Mouse (Mus musculus) kidney, embryonic 16.5 days (tissue): ENCODE data around the gene Ffar2. TPM values are rescaled to one million over a fixed set of nuclear protein-coding genes. Genes with fewer than 3 reads are reported as not detected.
A peak's percentile ranks its signal among the peaks of the same experiment; 100 is the strongest.
"Not testable (repeated sequence)": the region's sequence is repeated elsewhere in the genome, so short reads cannot be mapped to it uniquely, and the experiment has no call there.

ENCODE experiments used
- ATAC-seq: fragments of 200-750 bp; cut with Nextera tagmentation; 2 replicates; pipeline ENCODE4 v1.8.0; 2017; ENCODE audit warnings: moderate TSS enrichment; ENCODE audit not compliant: low FRiP score, low TSS enrichment
- H3K27ac ChIP-seq: fragments of 300-500 bp; sonication (generic); 2 replicates; pipeline ENCODE4 v1.5.1; 2014; ENCODE audit warnings: low read length
- H3K27me3 ChIP-seq: fragments of 300-500 bp; sonication (generic); 2 replicates; pipeline ENCODE4 v1.6.1; 2014; ENCODE audit warnings: low read length, control low read depth, mixed read lengths; ENCODE audit not compliant: insufficient read depth
- H3K36me3 ChIP-seq: fragments of 300-500 bp; sonication (generic); 2 replicates; pipeline ENCODE4 v1.6.1; 2014; ENCODE audit warnings: low read length, control low read depth, mixed read lengths; ENCODE audit not compliant: insufficient read depth
- H3K4me1 ChIP-seq: fragments of 300-500 bp; sonication (generic); 2 replicates; pipeline ENCODE4 v1.6.1; 2014; ENCODE audit warnings: low read length, control low read depth, mixed read lengths; ENCODE audit not compliant: insufficient read depth
- H3K4me2 ChIP-seq: fragments of 300-500 bp; sonication (generic); replicated peaks from 2 replicates; pipeline ENCODE4 v1.6.1; 2014; ENCODE audit warnings: low read depth, low read length
- H3K4me3 ChIP-seq: fragments of 300-500 bp; sonication (generic); 2 replicates; pipeline ENCODE4 v1.5.1; 2014; ENCODE audit warnings: mild to moderate bottlenecking, low read length
- H3K9ac ChIP-seq: fragments of 300-500 bp; sonication (generic); replicated peaks from 2 replicates; pipeline ENCODE4 v1.6.1; 2014; ENCODE audit warnings: low read length
- H3K9me3 ChIP-seq: fragments of 300-500 bp; sonication (generic); 2 replicates; pipeline ENCODE4 v1.6.1; 2016; ENCODE audit warnings: low read length, control low read depth
- WGBS: fragments of 180-500 bp; shearing (Covaris S2); extraction: QIAGEN DNeasy Blood & Tissue Kit; methylation state at CpG from one replicate; pipeline ENCODE4 v1.1.7; 2014; 5-methylcytosine and 5-hydroxymethylcytosine counted together
- polyA plus RNA-seq: library from polyadenylated mRNA; unstranded; fragments of >200 nt; fragmentation: Nextera tagmentation; extraction: Ambion mirVana; gene quantifications from 2 replicates; pipeline ENCODE4 v1.2.1, GENCODE M21; 2015

Gene Ffar2
- polyA plus RNA-seq, 1 experiment from 2014 or later = 0.30 TPM

DNA sequence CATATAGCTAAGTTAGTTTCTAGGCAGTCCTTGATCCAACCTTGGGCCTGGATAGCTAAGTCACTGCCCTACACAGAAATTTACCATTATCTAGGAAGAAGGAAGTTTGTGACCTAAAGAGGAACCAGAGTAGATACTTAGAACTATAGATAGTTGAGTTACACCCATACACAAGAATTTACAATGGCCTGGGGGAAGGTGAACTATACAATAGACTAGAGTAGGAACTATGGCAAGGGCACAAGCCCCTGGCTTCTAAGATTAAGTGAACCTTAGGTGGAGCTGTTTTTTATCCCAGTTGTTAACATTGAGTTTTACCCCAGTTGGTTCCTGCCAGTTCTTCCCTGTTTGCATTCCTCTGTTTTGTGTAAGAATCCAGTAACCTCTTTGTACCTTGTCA, 5.3 kb upstream of the Ffar2 start:
- not testable (repeated sequence) for H3K4me1 ChIP-seq, H3K4me2 ChIP-seq, ATAC-seq, H3K4me3 ChIP-seq, H3K27ac ChIP-seq, H3K27me3 ChIP-seq, H3K9ac ChIP-seq, H3K36me3 ChIP-seq, H3K9me3 ChIP-seq

DNA sequence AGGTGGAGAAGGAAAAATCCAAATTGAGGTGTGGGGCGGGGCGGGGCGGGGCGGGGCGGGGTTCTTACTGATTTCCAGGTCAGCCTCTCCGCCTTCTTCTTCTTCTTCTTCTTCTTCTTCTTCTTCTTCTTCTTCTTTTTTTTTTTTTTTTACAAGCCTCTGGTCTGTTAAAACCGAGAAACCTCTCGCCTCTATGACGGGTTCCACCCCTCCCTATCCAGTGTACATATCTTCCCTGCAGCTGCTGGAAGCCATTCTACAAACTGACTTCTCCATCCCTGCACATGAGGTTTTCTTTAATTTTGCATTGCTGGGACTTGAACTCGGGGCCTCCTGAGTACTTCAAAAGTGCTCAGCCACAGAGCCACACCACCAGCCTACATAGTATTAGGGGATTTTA, 3.1 kb upstream of the Ffar2 start:
- 94% methylated on average over 10 of the region's 10 CpGs for WGBS
- H3K4me1 ChIP-seq = no peaks in the 10 kb centered on the region
- ATAC-seq = no peak
- no peak overlapping the region for H3K4me2 ChIP-seq
- no peaks in the 10 kb centered on the region for H3K9me3 ChIP-seq
- H3K36me3 ChIP-seq = no peaks in the 10 kb centered on the region
- H3K4me3 ChIP-seq = no peak overlapping the region
- no peaks in the 10 kb centered on the region for H3K27me3 ChIP-seq
- H3K9ac ChIP-seq = no peak overlapping the region
- no peak overlapping the region for H3K27ac ChIP-seq

- H3K36me3 ChIP-seq = no peaks in the 10 kb centered on the region
- H3K9me3 ChIP-seq = no peaks in the 10 kb centered on the region
- H3K4me1 ChIP-seq = peaks cover 3% of the 10 kb centered on the region
- no peak for ATAC-seq
- 89% methylated on average over 3 of the region's 3 CpGs for WGBS
- H3K27me3 ChIP-seq = no peaks in the 10 kb centered on the region
- H3K27ac ChIP-seq = no peak overlapping the region
- H3K4me2 ChIP-seq = no peak overlapping the region
- H3K9ac ChIP-seq = no peak overlapping the region
- no peak overlapping the region for H3K4me3 ChIP-seq
Measured at GRCm38 (mm10) chr7:30824306-30824705, 731 bp upstream of the Ffar2 start.

DNA sequence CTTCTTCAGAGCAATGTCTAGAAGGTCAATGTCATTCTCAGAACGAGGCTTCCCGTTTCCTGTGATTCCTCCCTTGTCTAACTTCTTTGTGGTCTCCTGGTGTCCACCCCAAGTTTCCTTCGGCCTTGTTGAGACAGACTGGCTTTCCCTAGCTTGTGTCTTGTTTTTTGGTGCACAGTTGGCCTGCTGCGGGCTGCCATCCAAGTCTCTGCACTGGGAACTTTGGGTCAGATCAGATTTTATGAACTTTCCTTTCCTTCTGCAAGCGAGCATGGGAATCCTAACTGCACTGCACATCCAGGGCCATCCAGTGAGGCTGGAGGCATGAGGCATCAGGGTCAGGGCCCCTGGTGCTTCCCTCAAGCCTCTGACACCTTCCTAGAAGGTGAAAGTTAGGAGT, 2.0 kb downstream of the Ffar2 start:
- no peak; the same call in 1 of the 2 replicates for ATAC-seq
- no peak overlapping the region for H3K4me3 ChIP-seq
- H3K9ac ChIP-seq = no peak overlapping the region
- peaks cover 3% of the 10 kb centered on the region for H3K4me1 ChIP-seq
- H3K4me2 ChIP-seq = no peak overlapping the region
- no peak overlapping the region for H3K27ac ChIP-seq
- no peaks in the 10 kb centered on the region for H3K9me3 ChIP-seq
- H3K27me3 ChIP-seq = no peaks in the 10 kb centered on the region
- 41% methylated on average over 5 of the region's 5 CpGs for WGBS
- no peaks in the 10 kb centered on the region for H3K36me3 ChIP-seq

- H3K9ac ChIP-seq = no peak overlapping the region
- WGBS = 26% methylated on average over 7 of the region's 7 CpGs
Measured at GRCm38 (mm10) chr7:30820854-30821445, 2.6 kb downstream of the Ffar2 start.

DNA sequence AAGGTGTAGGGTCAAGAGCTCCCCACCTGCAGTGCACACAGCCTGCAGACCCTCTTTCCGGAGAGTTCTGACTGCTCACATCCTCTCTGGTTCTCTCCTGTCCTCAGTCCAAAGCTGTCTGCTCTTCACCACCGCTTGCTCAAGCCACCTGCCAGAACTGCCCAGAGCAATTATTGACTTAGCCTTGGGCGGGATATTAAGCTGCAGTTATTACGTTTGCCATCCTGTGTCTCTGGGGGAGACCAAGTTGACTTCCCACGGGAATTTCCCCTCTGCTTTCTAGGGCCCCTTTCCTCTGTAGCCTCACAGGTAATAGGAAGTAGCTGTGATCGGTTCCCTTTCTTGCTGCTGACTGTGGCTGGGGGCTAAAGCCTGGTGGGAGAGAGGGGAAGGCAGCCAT, 3.4 kb downstream of the Ffar2 start:
- no peak overlapping the region for H3K9ac ChIP-seq
- 56% methylated on average over 6 of the region's 6 CpGs for WGBS
- no peaks in the 10 kb centered on the region for H3K36me3 ChIP-seq
- H3K27me3 ChIP-seq = no peaks in the 10 kb centered on the region
- H3K4me2 ChIP-seq = no peak overlapping the region
- H3K27ac ChIP-seq = no peak overlapping the region
- H3K4me3 ChIP-seq = no peak overlapping the region
- peaks cover 3% of the 10 kb centered on the region for H3K4me1 ChIP-seq
- no peaks in the 10 kb centered on the region for H3K9me3 ChIP-seq
- no peak for ATAC-seq

More at GRCm38 (mm10) chr7:30820854-30821445, 2.6 kb downstream of the Ffar2 start:
- H3K27ac ChIP-seq = no peak overlapping the region
- ATAC-seq = peak; percentile 31; the same call in 1 of the 2 replicates
- no peaks in the 10 kb centered on the region for H3K36me3 ChIP-seq
- no peak overlapping the region for H3K4me3 ChIP-seq
- no peaks in the 10 kb centered on the region for H3K9me3 ChIP-seq
- H3K4me1 ChIP-seq = peaks cover 3% of the 10 kb centered on the region
- H3K27me3 ChIP-seq = no peaks in the 10 kb centered on the region
- H3K4me2 ChIP-seq = no peak overlapping the region

- H3K9ac ChIP-seq = no peak overlapping the region
- peak overlapping the region; percentile 46; the same call in 1 of the 2 replicates for H3K27ac ChIP-seq
- H3K36me3 ChIP-seq = no peaks in the 10 kb centered on the region
- no peak overlapping the region for H3K4me3 ChIP-seq
- ATAC-seq = no peak
- 76% methylated on average over 6 of the region's 6 CpGs for WGBS
- no peak overlapping the region for H3K4me2 ChIP-seq
- H3K9me3 ChIP-seq = peaks cover 6% of the 10 kb centered on the region; the same call in 1 of the 2 replicates
- H3K4me1 ChIP-seq = peaks cover 10% of the 10 kb centered on the region; the same call in 1 of the 2 replicates
- no peaks in the 10 kb centered on the region for H3K27me3 ChIP-seq
Measured at GRCm38 (mm10) chr7:30812291-30812807, 11.2 kb downstream of the Ffar2 start.

DNA sequence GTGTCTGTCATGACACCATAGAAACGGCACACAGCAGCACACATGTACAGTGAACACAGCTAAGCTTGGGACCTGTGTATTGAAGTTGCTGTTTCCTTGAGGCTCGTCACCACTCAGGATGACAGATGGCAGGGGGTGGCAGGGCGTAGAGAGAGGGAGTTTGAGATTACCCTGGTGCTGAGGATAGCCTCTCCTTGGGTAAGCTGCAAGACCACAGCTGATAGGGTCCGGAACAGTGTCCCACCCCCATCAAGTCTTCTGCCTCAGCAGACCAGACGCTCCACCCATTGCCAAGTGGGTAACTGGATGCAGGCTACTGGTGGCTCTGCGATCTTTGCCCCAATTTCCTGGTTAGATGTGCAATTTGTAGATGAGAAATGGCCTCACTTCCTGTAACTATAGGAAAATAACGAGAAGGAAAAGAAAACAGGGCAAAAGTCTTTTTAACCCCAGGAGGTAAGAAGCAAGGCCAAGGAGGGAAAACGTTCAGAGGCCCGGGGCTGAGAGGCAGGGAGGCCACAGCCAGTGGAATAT, 11.8 kb downstream of the Ffar2 start:
- no peaks in the 10 kb centered on the region for H3K27me3 ChIP-seq
- peaks cover 10% of the 10 kb centered on the region; the same call in 1 of the 2 replicates for H3K4me1 ChIP-seq
- no peak overlapping the region for H3K4me2 ChIP-seq
- H3K9ac ChIP-seq = no peak overlapping the region
- 46% methylated on average over 9 of the region's 9 CpGs for WGBS
- no peaks in the 10 kb centered on the region for H3K36me3 ChIP-seq
- peaks cover 6% of the 10 kb centered on the region; the same call in 1 of the 2 replicates for H3K9me3 ChIP-seq
- H3K27ac ChIP-seq = peak overlapping the region; percentile 46; the same call in 1 of the 2 replicates
- 0 out of 2 replicates have a peak, but pooled peaks have one; percentile 19 for ATAC-seq
- H3K4me3 ChIP-seq = no peak overlapping the region

DNA sequence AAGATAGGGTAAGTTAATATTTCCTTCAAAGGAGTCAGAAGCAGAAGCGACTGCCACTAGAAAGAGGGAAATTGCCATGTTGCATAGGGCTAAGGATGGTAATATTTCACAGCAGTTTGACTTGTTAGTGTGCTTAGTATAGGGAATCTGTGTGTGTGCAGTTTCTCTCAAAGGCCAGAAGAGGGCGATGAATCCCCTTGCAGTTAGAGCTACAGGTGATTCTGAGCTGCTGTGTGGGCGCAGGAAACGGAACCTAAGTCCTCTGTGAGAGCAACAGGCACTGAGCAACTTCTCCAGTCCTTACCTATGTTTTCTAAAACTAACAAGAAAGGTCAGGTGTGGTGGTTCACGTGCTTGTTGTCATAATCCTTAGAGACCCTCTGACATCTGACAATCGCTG, 13.3 kb downstream of the Ffar2 start:
- Histone ChIP-seq H3K36me3 (no peaks in the 10 kb centered on the region), H3K27me3 (no peaks in the 10 kb centered on the region), H3K4me1 (peaks cover 10% of the 10 kb centered on the region; the same call in 1 of the 2 replicates), H3K27ac (no peak overlapping the region), H3K4me3 (no peak overlapping the region), H3K9ac (no peak overlapping the region), H3K9me3 (peaks cover 6% of the 10 kb centered on the region; the same call in 1 of the 2 replicates), H3K4me2 (no peak overlapping the region)
- ATAC-seq = no peak
- WGBS = 54% methylated on average over 6 of the region's 6 CpGs

DNA sequence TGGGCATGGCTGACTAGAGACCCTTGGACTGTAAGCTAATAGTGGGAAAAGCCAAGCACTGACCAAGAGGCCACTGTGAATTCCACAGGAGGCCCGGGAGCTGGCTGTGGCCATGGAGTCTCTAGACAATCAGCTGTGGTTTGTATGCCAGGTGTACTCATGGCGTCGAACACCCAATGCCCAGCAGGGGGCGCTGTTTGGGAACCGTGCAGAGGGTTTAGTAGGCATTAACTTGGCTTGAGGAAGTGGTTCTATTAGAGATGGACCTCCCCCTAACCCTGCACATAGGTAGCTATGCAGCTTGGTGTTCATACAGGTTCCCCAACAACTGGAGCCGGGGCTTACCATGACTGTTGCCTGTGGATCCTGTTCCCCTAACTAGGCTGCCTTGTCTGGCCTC, 17.7 kb downstream of the Ffar2 start:
- WGBS = 51% methylated on average over 6 of the region's 6 CpGs
- ATAC-seq = no peak

More for the DNA sequence above, 17.7 kb downstream of the Ffar2 start:
- Histone ChIP-seq H3K9ac (no peak overlapping the region), H3K4me1 (no peaks in the 10 kb centered on the region), H3K27me3 (no peaks in the 10 kb centered on the region), H3K4me3 (no peak overlapping the region), H3K36me3 (no peaks in the 10 kb centered on the region), H3K27ac (no peak overlapping the region), H3K4me2 (no peak overlapping the region), H3K9me3 (peaks cover 13% of the 10 kb centered on the region)
